Mouse (Mus musculus): Measurements from ENCODE around the gene Gm28053. TPM values are rescaled to one million over a fixed set of nuclear protein-coding genes. Genes with fewer than 3 reads are reported as not detected.

Gene Gm28053
- polyA plus RNA-seq, 1 experiment from 2014 or later = 2.3 TPM

DNA sequence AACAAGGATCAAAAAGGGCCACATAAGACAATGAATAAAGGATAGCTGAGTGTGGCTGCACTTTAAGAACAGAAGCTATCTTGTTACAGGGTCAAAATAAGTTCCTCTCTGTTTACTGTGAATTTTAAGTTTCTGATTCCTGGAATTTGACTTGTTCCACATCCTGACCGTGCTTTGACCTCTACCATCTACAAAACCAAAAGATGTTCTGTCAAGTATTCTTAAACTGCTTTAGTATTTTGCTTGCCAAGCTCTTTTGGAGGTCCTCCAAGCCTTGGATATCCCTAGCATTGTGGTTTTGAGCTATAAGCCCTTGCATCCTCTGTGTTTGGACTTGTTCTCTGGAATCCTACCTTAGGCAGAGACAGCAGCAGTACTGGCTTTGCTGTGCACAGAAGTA lies 66.8 kb downstream of the Gm28053 start:
- Histone ChIP-seq H3K4me2 (replicated peaks; ENCODE audit: low read depth) (no peak overlapping the region), H3K27ac (ENCODE audit: low read depth, low read length) (peak overlapping the region; percentile 11; the same call in 1 of the 2 replicates), H3K9ac (ENCODE audit: low read depth, low read length) (no peak overlapping the region), H3K4me3 (ENCODE audit: low read depth, low read length) (no peak overlapping the region), H3K4me1 (replicated peaks; ENCODE audit: control insufficient read depth, insufficient read depth, low read length) (no peaks in the 10 kb centered on the region), H3K27me3 (replicated peaks; ENCODE audit: control insufficient read depth, insufficient read depth, low read length) (no peaks in the 10 kb centered on the region), H3K36me3 (ENCODE audit: control insufficient read depth, insufficient read depth) (no peaks in the 10 kb centered on the region), H3K9me3 (ENCODE audit: control insufficient read depth) (no peaks in the 10 kb centered on the region)
- no peak for ATAC-seq
- 60% methylated on average over 1 of the region's 1 CpGs for WGBS
- no peak for TF ChIP-seq CTCF (IDR thresholded peaks at IDR 0.05; ENCODE audit: low read depth)

DNA sequence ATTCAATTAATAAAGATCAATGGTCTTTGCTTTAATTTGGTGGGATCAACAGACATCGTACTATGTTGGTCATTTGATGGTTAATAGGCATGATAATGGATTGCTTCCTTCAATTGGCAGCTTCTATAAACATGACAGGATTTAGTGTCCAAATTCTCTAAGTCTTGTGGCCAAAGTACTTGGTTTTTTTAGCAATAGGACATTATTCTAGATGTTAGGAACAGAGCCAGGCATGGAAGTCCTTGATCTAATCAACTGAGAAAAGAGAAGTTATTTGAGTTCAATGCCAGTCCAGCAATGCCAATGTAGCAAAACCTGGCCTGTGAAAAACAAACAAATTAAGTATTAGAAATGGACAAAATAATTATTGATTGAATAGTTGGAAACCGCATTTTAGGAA lies 67.2 kb downstream of the Gm28053 start:
- Histone ChIP-seq H3K4me2 (replicated peaks; ENCODE audit: low read depth) (no peak overlapping the region), H3K27me3 (replicated peaks; ENCODE audit: control insufficient read depth, insufficient read depth, low read length) (no peaks in the 10 kb centered on the region), H3K9ac (ENCODE audit: low read depth, low read length) (no peak overlapping the region), H3K9me3 (ENCODE audit: control insufficient read depth) (no peaks in the 10 kb centered on the region), H3K4me1 (replicated peaks; ENCODE audit: control insufficient read depth, insufficient read depth, low read length) (no peaks in the 10 kb centered on the region), H3K27ac (ENCODE audit: low read depth, low read length) (peak overlapping the region; percentile 11; the same call in 1 of the 2 replicates), H3K36me3 (ENCODE audit: control insufficient read depth, insufficient read depth) (no peaks in the 10 kb centered on the region), H3K4me3 (ENCODE audit: low read depth, low read length) (no peak overlapping the region)
- TF ChIP-seq CTCF (IDR thresholded peaks at IDR 0.05; ENCODE audit: low read depth) = no peak
- WGBS = 57% methylated on average over 2 of the region's 2 CpGs
- ATAC-seq = no peak

DNA sequence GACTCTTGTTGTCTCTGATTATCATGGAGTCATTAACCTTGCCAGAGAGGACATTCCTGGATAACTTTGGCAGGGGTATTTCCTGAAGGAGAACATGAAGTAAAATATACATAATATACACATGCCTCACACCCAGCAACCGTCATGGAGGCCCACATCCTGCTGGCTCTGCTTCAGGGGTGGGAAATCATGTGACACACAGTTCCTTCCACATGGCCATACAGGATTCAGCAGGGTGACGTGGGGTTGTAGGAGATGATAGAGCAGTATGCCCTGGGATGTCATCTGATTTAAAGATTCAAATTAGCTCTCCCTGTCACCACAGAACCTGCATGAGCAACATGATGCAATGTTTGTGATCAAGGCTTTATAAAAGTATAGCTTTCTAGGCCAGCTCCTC lies 69.5 kb downstream of the Gm28053 start:
- ATAC-seq = no peak
- no peak overlapping the region for H3K4me2 ChIP-seq (replicated peaks; ENCODE audit: low read depth)

DNA sequence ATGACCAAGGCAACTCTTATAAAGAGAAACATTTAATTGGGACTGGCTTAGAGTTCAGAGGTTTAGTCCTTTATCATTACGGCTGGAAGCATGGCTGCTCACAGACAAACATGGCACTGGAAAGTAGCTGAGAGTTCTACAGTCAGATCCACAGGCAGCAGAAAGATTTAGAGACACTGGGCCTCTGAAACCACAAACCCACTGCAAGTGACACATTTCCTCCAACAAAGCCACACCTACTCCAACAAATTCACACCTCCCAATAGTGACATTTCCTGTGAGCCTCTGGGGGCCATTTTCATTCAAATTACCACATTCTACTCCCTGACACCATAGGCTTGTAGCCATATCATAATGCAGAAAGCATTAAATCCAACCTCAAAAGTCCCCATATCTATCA lies 83.5 kb downstream of the Gm28053 start:
- no peaks in the 10 kb centered on the region for H3K4me1 ChIP-seq (replicated peaks; ENCODE audit: control insufficient read depth, insufficient read depth, low read length)
- no peak overlapping the region for H3K4me2 ChIP-seq (replicated peaks; ENCODE audit: low read depth)
- WGBS = 89% methylated on average over 1 of the region's 1 CpGs
- no peak overlapping the region for H3K4me3 ChIP-seq (ENCODE audit: low read depth, low read length)
- H3K27me3 ChIP-seq (replicated peaks; ENCODE audit: control insufficient read depth, insufficient read depth, low read length) = no peaks in the 10 kb centered on the region
- no peaks in the 10 kb centered on the region for H3K9me3 ChIP-seq (ENCODE audit: control insufficient read depth)
- H3K9ac ChIP-seq (ENCODE audit: low read depth, low read length) = no peak overlapping the region
- no peak for ATAC-seq
- no peaks in the 10 kb centered on the region for H3K36me3 ChIP-seq (ENCODE audit: control insufficient read depth, insufficient read depth)
- no peak for TF ChIP-seq CTCF (IDR thresholded peaks at IDR 0.05; ENCODE audit: low read depth)
- H3K27ac ChIP-seq (ENCODE audit: low read depth, low read length) = no peak overlapping the region

More for the DNA sequence above, 69.5 kb downstream of the Gm28053 start:
- H3K4me3 ChIP-seq (ENCODE audit: low read depth, low read length) = no peak overlapping the region
- no peaks in the 10 kb centered on the region for H3K36me3 ChIP-seq (ENCODE audit: control insufficient read depth, insufficient read depth)
- H3K9ac ChIP-seq (ENCODE audit: low read depth, low read length) = no peak overlapping the region
- no peak for TF ChIP-seq CTCF (IDR thresholded peaks at IDR 0.05; ENCODE audit: low read depth)
- H3K4me1 ChIP-seq (replicated peaks; ENCODE audit: control insufficient read depth, insufficient read depth, low read length) = no peaks in the 10 kb centered on the region
- 79% methylated on average over 2 of the region's 2 CpGs for WGBS
- H3K27ac ChIP-seq (ENCODE audit: low read depth, low read length) = no peak overlapping the region
- no peaks in the 10 kb centered on the region for H3K27me3 ChIP-seq (replicated peaks; ENCODE audit: control insufficient read depth, insufficient read depth, low read length)
- H3K9me3 ChIP-seq (ENCODE audit: control insufficient read depth) = no peaks in the 10 kb centered on the region

Other genes with a start within 250 kb of the Gm28053 start
- gene Atp6v0e2, start 181.0 kb upstream of the Gm28053 start, polyA plus RNA-seq (2015; fragmentation: Nextera tagmentation; extraction: Ambion mirVana) = 23.7 and 23.8 TPM in 2 replicates
- 7.6 and 9.5 TPM in 2 replicates for gene Lrrc61, start 163.8 kb upstream of the Gm28053 start, polyA plus RNA-seq (2015; fragmentation: Nextera tagmentation; extraction: Ambion mirVana)
- 154 and 162 TPM in 2 replicates for gene Rarres2, start 145.8 kb upstream of the Gm28053 start, polyA plus RNA-seq (2015; fragmentation: Nextera tagmentation; extraction: Ambion mirVana)
- not detected in 2 replicates for gene Gm45021, start 129.0 kb upstream of the Gm28053 start, polyA plus RNA-seq (2015; fragmentation: Nextera tagmentation; extraction: Ambion mirVana)
- gene Repin1, start 124.7 kb upstream of the Gm28053 start, polyA plus RNA-seq (2015; fragmentation: Nextera tagmentation; extraction: Ambion mirVana) = 11.3 and 12.0 TPM in 2 replicates
- gene Gm44965, start 124.7 kb upstream of the Gm28053 start, polyA plus RNA-seq (2015; fragmentation: Nextera tagmentation; extraction: Ambion mirVana) = not detected in 2 replicates
- 2.2 TPM in 2 replicates for gene Zfp775, start 116.5 kb upstream of the Gm28053 start, polyA plus RNA-seq (2015; fragmentation: Nextera tagmentation; extraction: Ambion mirVana)
- gene AI854703, start 91.8 kb upstream of the Gm28053 start, polyA plus RNA-seq (2015; fragmentation: Nextera tagmentation; extraction: Ambion mirVana) = 0.55 and 0.63 TPM in 2 replicates
- 1.1 and 1.2 TPM in 2 replicates for gene Gimap8, start 71.4 kb upstream of the Gm28053 start, polyA plus RNA-seq (2015; fragmentation: Nextera tagmentation; extraction: Ambion mirVana)
- gene Gimap9, start 42.5 kb upstream of the Gm28053 start, polyA plus RNA-seq (2015; fragmentation: Nextera tagmentation; extraction: Ambion mirVana) = 9.9 and 10.2 TPM in 2 replicates
- gene Gimap4, start 34.1 kb upstream of the Gm28053 start, polyA plus RNA-seq (2015; fragmentation: Nextera tagmentation; extraction: Ambion mirVana) = 9.6 and 11.3 TPM in 2 replicates
- 13.6 and 15.8 TPM in 2 replicates for gene Gimap6, start 10.4 kb upstream of the Gm28053 start, polyA plus RNA-seq (2015; fragmentation: Nextera tagmentation; extraction: Ambion mirVana)
- gene Gimap7, start within 50 bp of the Gm28053 start, polyA plus RNA-seq (2015; fragmentation: Nextera tagmentation; extraction: Ambion mirVana) = 0.09 and 0.16 TPM in 2 replicates
- gene Gimap1, start 20.4 kb downstream of the Gm28053 start, polyA plus RNA-seq (2015; fragmentation: Nextera tagmentation; extraction: Ambion mirVana) = 15.2 and 17.8 TPM in 2 replicates
- 8.4 and 10.6 TPM in 2 replicates for gene Gimap5, start 27.6 kb downstream of the Gm28053 start, polyA plus RNA-seq (2015; fragmentation: Nextera tagmentation; extraction: Ambion mirVana)
- gene Gimap3, start 52.2 kb downstream of the Gm28053 start, polyA plus RNA-seq (2015; fragmentation: Nextera tagmentation; extraction: Ambion mirVana) = 0.58 and 0.64 TPM in 2 replicates
- gene Tmem176a, start 122.3 kb downstream of the Gm28053 start, polyA plus RNA-seq (2015; fragmentation: Nextera tagmentation; extraction: Ambion mirVana) = 180 and 193 TPM in 2 replicates
- 319 and 320 TPM in 2 replicates for gene Tmem176b, start 122.9 kb downstream of the Gm28053 start, polyA plus RNA-seq (2015; fragmentation: Nextera tagmentation; extraction: Ambion mirVana)
- 101 and 106 TPM in 2 replicates for gene Aoc1, start 154.3 kb downstream of the Gm28053 start, polyA plus RNA-seq (2015; fragmentation: Nextera tagmentation; extraction: Ambion mirVana)
- gene 1600015I10Rik, start 211.3 kb downstream of the Gm28053 start, polyA plus RNA-seq (2015; fragmentation: Nextera tagmentation; extraction: Ambion mirVana) = not detected in 2 replicates